Comparison of ENCODE assay signal across 11 mouse cellular contexts in genomic region chr12:81108600-81109011, GRCm38 (mm10).
DNase-seq lines count a peak whose midpoint lies in the region; ATAC-seq and TF ChIP-seq lines count a peak whose summit lies in the region.
"Had no signal": no experiment of that assay in that cellular context is flagged by ENCODE, and none has a peak within 500 bp of the region (broad histone marks: within the 10 kb centered on the region; RNA-seq: fewer than 3 reads in every experiment).

No protein-coding gene starts in this region.

- ATAC-seq in midbrain, embryonic 15.5 days (replicated peaks), result no peak
- ATAC-seq in stomach, postnatal 0 days (ENCODE audit: low FRiP score, low TSS enrichment), result peak; percentile 82
- ATAC-seq: forebrain, embryonic 13.5 days; Patski had no signal

- peak overlapping the region; percentile 65 for H3K27ac ChIP-seq in midbrain, embryonic 10.5 days (replicated peaks)
- H3K27ac ChIP-seq in midbrain, embryonic 15.5 days, result no peak overlapping the region
- peak overlapping the region; percentile 71 for H3K27ac ChIP-seq in limb, embryonic 10.5 days
- no peak overlapping the region for H3K27ac ChIP-seq in stomach, postnatal 0 days (replicated peaks)
- H3K27ac ChIP-seq: forebrain, embryonic 13.5 days; limb, embryonic 12.5 days had no signal

- H3K4me1 ChIP-seq in midbrain, embryonic 10.5 days, result peaks cover 29% of the 10 kb centered on the region
- H3K4me1 ChIP-seq in midbrain, embryonic 15.5 days, result peaks cover 15% of the 10 kb centered on the region
- peaks cover 28% of the 10 kb centered on the region for H3K4me1 ChIP-seq in limb, embryonic 10.5 days
- H3K4me1 ChIP-seq in stomach, postnatal 0 days (replicated peaks; ENCODE audit: control insufficient read depth, insufficient read depth), result no peaks in the 10 kb centered on the region

- no peak overlapping the region for H3K4me3 ChIP-seq in midbrain, embryonic 10.5 days
- H3K4me3 ChIP-seq in midbrain, embryonic 15.5 days, result no peak overlapping the region
- H3K4me3 ChIP-seq in limb, embryonic 10.5 days, result no peak overlapping the region
- no peak overlapping the region for H3K4me3 ChIP-seq in stomach, postnatal 0 days (ENCODE audit: low read depth, low read length)
- H3K4me3 ChIP-seq: forebrain, embryonic 13.5 days; limb, embryonic 12.5 days had no signal

- no peak overlapping the region for H3K9ac ChIP-seq in midbrain, embryonic 15.5 days
- H3K9ac ChIP-seq in stomach, postnatal 0 days (ENCODE audit: low read length), result no peak overlapping the region
- H3K9ac ChIP-seq: forebrain, embryonic 13.5 days; limb, embryonic 12.5 days had no signal

- peak; percentile 50 for DNase-seq in midbrain, embryonic 10.5 days (ENCODE audit: low spot score)
- DNase-seq in limb, embryonic 10.5 days (ENCODE audit: low spot score), result peak; percentile 61
- DNase-seq in lung, postnatal 14 days, result peak; percentile 51
- DNase-seq in stomach, postnatal 0 days (ENCODE audit: low spot score), result peak; percentile 52
- DNase-seq in thymus, postnatal 10 days (ENCODE audit: low spot score in 2 of 2), result no peak
- DNase-seq in right cerebral cortex, postnatal 4 days, result no peak
- DNase-seq: thymus, postnatal 25 days had no signal

- H3K4me2 ChIP-seq in midbrain, embryonic 15.5 days, result no peak overlapping the region
- H3K4me2 ChIP-seq in stomach, postnatal 0 days (replicated peaks; ENCODE audit: low read depth), result no peak overlapping the region
- H3K4me2 ChIP-seq: forebrain, embryonic 13.5 days; limb, embryonic 12.5 days had no signal

- no peak for TF ChIP-seq EP300 in stomach, postnatal 0 days (optimal IDR thresholded peaks at IDR 0.05)

- H3K27me3 ChIP-seq in midbrain, embryonic 10.5 days (ENCODE audit: low read depth, poor library complexity, severe bottlenecking), result no peaks in the 10 kb centered on the region
- H3K27me3 ChIP-seq in midbrain, embryonic 15.5 days (replicated peaks), result no peaks in the 10 kb centered on the region
- H3K27me3 ChIP-seq in limb, embryonic 10.5 days (ENCODE audit: low read depth, poor library complexity, severe bottlenecking), result no peaks in the 10 kb centered on the region
- no peaks in the 10 kb centered on the region for H3K27me3 ChIP-seq in stomach, postnatal 0 days (ENCODE audit: control insufficient read depth, insufficient read depth, low read length)
- H3K27me3 ChIP-seq: forebrain, embryonic 13.5 days; limb, embryonic 12.5 days had no signal

- H3K36me3 ChIP-seq in midbrain, embryonic 10.5 days, result 0 out of 2 replicates have a peak, but pooled peaks cover 9% of the 10 kb centered on the region
- no peaks in the 10 kb centered on the region for H3K36me3 ChIP-seq in midbrain, embryonic 15.5 days (replicated peaks)
- H3K36me3 ChIP-seq in limb, embryonic 10.5 days, result peaks cover 17% of the 10 kb centered on the region
- no peaks in the 10 kb centered on the region for H3K36me3 ChIP-seq in stomach, postnatal 0 days (ENCODE audit: control insufficient read depth, insufficient read depth, low read length)
- H3K36me3 ChIP-seq: limb, embryonic 12.5 days had no signal

- 23% methylated on average over 7 of the region's 7 CpGs for WGBS in midbrain, embryonic 10.5 days
- WGBS in midbrain, embryonic 15.5 days, result 22% methylated on average over 7 of the region's 7 CpGs
- WGBS in limb, embryonic 10.5 days, result 14% methylated on average over 7 of the region's 7 CpGs
- 27% methylated on average over 7 of the region's 7 CpGs for WGBS in stomach, postnatal 0 days

- TF ChIP-seq CTCF in stomach, postnatal 0 days (IDR thresholded peaks at IDR 0.05; ENCODE audit: low read depth), result no peak

- H3K9me3 ChIP-seq in midbrain, embryonic 10.5 days (replicated peaks), result no peaks in the 10 kb centered on the region
- H3K9me3 ChIP-seq in midbrain, embryonic 15.5 days, result no peaks in the 10 kb centered on the region
- no peaks in the 10 kb centered on the region for H3K9me3 ChIP-seq in limb, embryonic 10.5 days (replicated peaks)
- H3K9me3 ChIP-seq in stomach, postnatal 0 days (ENCODE audit: control insufficient read depth, low read length), result no peaks in the 10 kb centered on the region
- H3K9me3 ChIP-seq: forebrain, embryonic 13.5 days; limb, embryonic 12.5 days had no signal

Comparison
In these comparisons a context has a peak if more than half of its experiments do, and no peak if none do; other contexts are left out.
1. H3K27ac ChIP-seq: peak in midbrain, embryonic 10.5 days (single experiment) and limb, embryonic 10.5 days (single experiment); none in midbrain, embryonic 15.5 days (single experiment) and stomach, postnatal 0 days (single experiment).
2. DNase-seq: peak in midbrain, embryonic 10.5 days (single experiment), limb, embryonic 10.5 days (single experiment), lung, postnatal 14 days (single experiment) and stomach, postnatal 0 days (single experiment); none in thymus, postnatal 10 days (0 of 2) and right cerebral cortex, postnatal 4 days (single experiment).